Mouse (Mus musculus): Measurements from ENCODE around the gene Mat2b. TPM values are rescaled to one million over a fixed set of nuclear protein-coding genes. Genes with fewer than 3 reads are reported as not detected.

The Mat2b gene
- polyA plus RNA-seq, 1 experiment from 2014 or later, result 107 TPM

GRCm38 (mm10) chr11:40647246-40647645 is 47.8 kb downstream of the Mat2b start:
- no peak for ATAC-seq (ENCODE audit: insufficient number of reproducible peaks, low FRiP score, low TSS enrichment, low read depth)
- 63% methylated on average over 2 of the region's 2 CpGs for WGBS
- no peaks in the 10 kb centered on the region for H3K9me3 ChIP-seq (replicated peaks)

More at GRCm38 (mm10) chr11:40647246-40647645, 47.8 kb downstream of the Mat2b start:
- no peak overlapping the region for H3K9ac ChIP-seq
- no peaks in the 10 kb centered on the region for H3K4me1 ChIP-seq
- no peak overlapping the region for H3K4me3 ChIP-seq (replicated peaks)
- no peaks in the 10 kb centered on the region for H3K36me3 ChIP-seq
- H3K27me3 ChIP-seq, result no peaks in the 10 kb centered on the region
- no peak overlapping the region for H3K4me2 ChIP-seq (replicated peaks)
- H3K27ac ChIP-seq (replicated peaks), result no peak overlapping the region

Other genes with a start within 250 kb of the Mat2b start
- 35.1 and 35.5 TPM in 2 replicates for gene Hmmr, start 38.2 kb upstream of the Mat2b start, polyA plus RNA-seq (2015; fragmentation: Nextera tagmentation; extraction: Ambion mirVana)
- gene Nudcd2, start 38.5 kb upstream of the Mat2b start, polyA plus RNA-seq (2015; fragmentation: Nextera tagmentation; extraction: Ambion mirVana), result 118 and 124 TPM in 2 replicates
- 48.4 and 50.0 TPM in 2 replicates for gene Ccng1, start 60.1 kb upstream of the Mat2b start, polyA plus RNA-seq (2015; fragmentation: Nextera tagmentation; extraction: Ambion mirVana)

Data from embryonic facial prominence, embryonic 15.5 days (tissue).